Mouse (Mus musculus) liver, embryonic 14.5 days (tissue): ENCODE data around the gene Gnai3. TPM values are rescaled to one million over a fixed set of nuclear protein-coding genes. Genes with fewer than 3 reads are reported as not detected.

ENCODE experiments used
- ATAC-seq: fragments of 200-750 bp; cut with Nextera tagmentation; 2 replicates; pipeline ENCODE4 v1.8.0; 2017; ENCODE audit warnings: moderate number of reproducible peaks, mild to moderate bottlenecking, moderate library complexity; ENCODE audit not compliant: insufficient read depth
- DNase-seq, 3 experiments: peaks; one replicate each; pipeline ENCODE4 v3.0.0-alpha.2; 2012 to 2013; ENCODE audit warnings: low read depth in 3 of 3, low spot score in 3 of 3
- H3K27ac ChIP-seq: fragments of 300-500 bp; sonication (generic); 2 replicates; pipeline ENCODE4 v1.5.1; 2014; ENCODE audit warnings: moderate library complexity, mild to moderate bottlenecking, control low read depth, inconsistent platforms
- H3K27me3 ChIP-seq: fragments of 300-500 bp; sonication (generic); 2 replicates; pipeline ENCODE4 v1.6.1; 2014; ENCODE audit warnings: mild to moderate bottlenecking, low read length, moderate library complexity; ENCODE audit not compliant: control insufficient read depth, insufficient read depth
- H3K36me3 ChIP-seq: fragments of 300-500 bp; sonication (generic); replicated peaks from 2 replicates; pipeline ENCODE4 v1.6.1; 2014; ENCODE audit warnings: low read depth; ENCODE audit not compliant: control insufficient read depth, insufficient read depth
- H3K4me1 ChIP-seq, 2 experiments: fragments of 200-500 bp in 1 of 2; fragments of 300-500 bp in 1 of 2; sonication (generic) in 1 of 2; replicated peaks; 2 replicates each; pipeline ENCODE4 v1.6.1; 2012 to 2014; ENCODE audit warnings: antibody characterized with exemption in 1 of 2, inconsistent platforms in 1 of 2, low read length in 1 of 2; ENCODE audit not compliant: control insufficient read depth in 2 of 2, insufficient read depth in 2 of 2
- H3K4me2 ChIP-seq: fragments of 300-500 bp; sonication (generic); 2 replicates; pipeline ENCODE4 v1.6.1; 2014; ENCODE audit warnings: low read depth, mild to moderate bottlenecking, control low read depth, moderate library complexity
- H3K4me3 ChIP-seq, 2 experiments: fragments of 200-500 bp in 1 of 2; fragments of 300-500 bp in 1 of 2; sonication (generic) in 1 of 2; 2 replicates each; pipeline ENCODE4 v1.5.1; 2012 to 2014; ENCODE audit warnings: low read depth in 2 of 2, low read length in 2 of 2, mild to moderate bottlenecking in 2 of 2, control low read depth in 1 of 2, inconsistent platforms in 1 of 2, moderate library complexity in 1 of 2; ENCODE audit not compliant: insufficient read depth in 1 of 2
- H3K9ac ChIP-seq: fragments of 300-500 bp; sonication (generic); replicated peaks from 2 replicates; pipeline ENCODE4 v1.6.1; 2014; ENCODE audit warnings: mild to moderate bottlenecking, control low read depth, moderate library complexity
- H3K9me3 ChIP-seq: fragments of 300-500 bp; sonication (generic); 2 replicates; pipeline ENCODE4 v1.6.1; 2016; ENCODE audit warnings: low read length, mixed read lengths; ENCODE audit not compliant: control insufficient read depth
- CTCF ChIP-seq: IDR thresholded peaks from 2 replicates; pipeline ENCODE4 v1.5.1; 2016; ENCODE audit warnings: antibody characterized with exemption, low read depth, control low read depth
- EP300 ChIP-seq: IDR thresholded peaks from 2 replicates; pipeline ENCODE4 v1.6.1; 2016; ENCODE audit warnings: antibody characterized with exemption, low read depth
- WGBS: fragments of 180-500 bp; shearing (Covaris S2); extraction: QIAGEN DNeasy Blood & Tissue Kit; methylation state at CpG from one replicate; pipeline ENCODE4 v1.1.7; 2014; ENCODE audit not compliant: insufficient replicate concordance; 5-methylcytosine and 5-hydroxymethylcytosine counted together
- polyA plus RNA-seq, 2 experiments: library from polyadenylated mRNA; depleted of rRNA in 1 of 2; stranded (reverse) in 1 of 2; unstranded in 1 of 2; fragments of >200 nt; fragmentation: Nextera tagmentation in 1 of 2; extraction: Ambion mirVana in 1 of 2; gene quantifications; 2 replicates each; pipeline versions ENCODE4 v1.2.1 to v1.2.3; 2012 to 2014

Gene Gnai3
- polyA plus RNA-seq, 2 experiments: 28.7 to 58.0 TPM

- H3K36me3 ChIP-seq: no peaks in the 10 kb centered on the region
- ATAC-seq: no peak
- no peak for TF ChIP-seq EP300
- TF ChIP-seq CTCF: no peak
- H3K4me3 ChIP-seq: no peak overlapping the region
- H3K27me3 ChIP-seq: no peaks in the 10 kb centered on the region
- H3K9me3 ChIP-seq: no peaks in the 10 kb centered on the region
- no peak overlapping the region for H3K9ac ChIP-seq
- H3K4me1 ChIP-seq: no peaks in the 10 kb centered on the region
- no peak for DNase-seq
- H3K4me2 ChIP-seq: no peak overlapping the region
- no peak overlapping the region for H3K27ac ChIP-seq
- 53% methylated on average over 14 of the region's 14 CpGs for WGBS
These were observed 21.6 kb upstream of the Gnai3 start for GRCm38 (mm10) chr3:108167499-108167898.

GRCm38 (mm10) chr3:108166486-108167211 lies 20.7 kb upstream of the Gnai3 start:
- 37% methylated on average over 9 of the region's 11 CpGs for WGBS
- Histone ChIP-seq H3K9ac (no peak overlapping the region), H3K4me1 (no peaks in the 10 kb centered on the region), H3K4me2 (no peak overlapping the region), H3K9me3 (no peaks in the 10 kb centered on the region), H3K27me3 (no peaks in the 10 kb centered on the region), H3K27ac (no peak overlapping the region), H3K36me3 (no peaks in the 10 kb centered on the region), H3K4me3 (no peak overlapping the region)
- peak; percentile 32 for TF ChIP-seq CTCF
- no peak for TF ChIP-seq EP300
- ATAC-seq (no peak), DNase-seq (no peak)

GRCm38 (mm10) chr3:108165532-108166315 lies 19.8 kb upstream of the Gnai3 start:
- WGBS: 55% methylated on average over 10 of the region's 10 CpGs
- Histone ChIP-seq H3K27ac (no peak overlapping the region), H3K9me3 (no peaks in the 10 kb centered on the region), H3K4me2 (no peak overlapping the region), H3K4me3 (no peak overlapping the region), H3K36me3 (no peaks in the 10 kb centered on the region), H3K9ac (no peak overlapping the region), H3K27me3 (no peaks in the 10 kb centered on the region), H3K4me1 (no peaks in the 10 kb centered on the region)
- DNase-seq: no peak
- TF ChIP-seq EP300: no peak
- no peak for TF ChIP-seq CTCF
- no peak for ATAC-seq

GRCm38 (mm10) chr3:108164807-108165206 lies 18.9 kb upstream of the Gnai3 start:
- H3K4me3 ChIP-seq: no peak overlapping the region
- no peak overlapping the region for H3K4me2 ChIP-seq
- no peaks in the 10 kb centered on the region for H3K4me1 ChIP-seq
- no peak overlapping the region for H3K27ac ChIP-seq
- no peaks in the 10 kb centered on the region for H3K9me3 ChIP-seq
- TF ChIP-seq CTCF (peak; percentile 98), EP300 (no peak)
- no peak overlapping the region for H3K9ac ChIP-seq
- ATAC-seq (no peak), DNase-seq (peak in 2 of 3 experiments; percentile 41 to 44)
- H3K36me3 ChIP-seq: no peaks in the 10 kb centered on the region
- 27% methylated on average over 9 of the region's 9 CpGs for WGBS
- no peaks in the 10 kb centered on the region for H3K27me3 ChIP-seq

- Histone ChIP-seq H3K27me3 (no peaks in the 10 kb centered on the region), H3K36me3 (no peaks in the 10 kb centered on the region), H3K4me3 (no peak overlapping the region), H3K27ac (no peak overlapping the region), H3K4me1 (no peaks in the 10 kb centered on the region), H3K4me2 (no peak overlapping the region), H3K9me3 (no peaks in the 10 kb centered on the region), H3K9ac (no peak overlapping the region)
- ATAC-seq (no peak), DNase-seq (no peak)
- WGBS: 43% methylated on average over 5 of the region's 5 CpGs
- TF ChIP-seq EP300 (no peak), CTCF (no peak)
These were observed 18.1 kb upstream of the Gnai3 start for GRCm38 (mm10) chr3:108164091-108164490.
